Comparison of ENCODE assay signal across 12 mouse cellular contexts in the genomic region with DNA sequence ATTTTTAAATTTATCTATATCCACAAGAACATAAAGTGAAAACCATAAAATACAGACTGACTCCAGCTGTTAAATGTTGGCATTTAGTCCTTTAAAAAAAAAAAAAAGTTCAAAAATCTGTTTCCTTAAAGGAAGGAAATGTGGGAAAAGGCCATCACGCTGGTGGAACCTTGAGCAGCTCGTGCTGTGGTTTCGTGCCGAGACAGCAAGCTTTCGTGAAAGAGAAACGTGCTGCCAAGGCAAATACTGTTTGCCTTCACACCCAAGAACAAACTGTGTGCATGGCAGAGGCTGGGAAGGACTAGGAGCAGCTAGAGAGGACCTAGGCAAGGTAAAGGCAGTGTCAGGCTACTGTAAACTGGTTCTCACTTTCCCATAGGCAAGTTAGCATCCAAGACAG.
DNase-seq lines count a peak whose midpoint lies in the region; ATAC-seq and TF ChIP-seq lines count a peak whose summit lies in the region.
"Had no signal": no experiment of that assay in that cellular context is flagged by ENCODE, and none has a peak within 500 bp of the region (broad histone marks: within the 10 kb centered on the region; RNA-seq: fewer than 3 reads in every experiment).

No protein-coding gene starts in this region.

- H3K9ac ChIP-seq in heart, embryonic 12.5 days, result no peak overlapping the region
- no peak overlapping the region for H3K9ac ChIP-seq in intestine, postnatal 0 days (ENCODE audit: low read depth, low read length)
- H3K9ac ChIP-seq in stomach, embryonic 14.5 days (replicated peaks; ENCODE audit: low read depth, low read length), result no peak overlapping the region
- H3K9ac ChIP-seq: hindbrain, embryonic 14.5 days; limb, embryonic 13.5 days; neural tube, embryonic 12.5 days had no signal

- H3K4me3 ChIP-seq in heart, embryonic 12.5 days, result no peak overlapping the region
- H3K4me3 ChIP-seq in megakaryocyte, embryonic 14.5 days (replicated peaks), result peak overlapping the region; percentile 83
- H3K4me3 ChIP-seq in intestine, postnatal 0 days (ENCODE audit: low read depth, low read length), result no peak overlapping the region
- no peak overlapping the region for H3K4me3 ChIP-seq in stomach, embryonic 14.5 days (ENCODE audit: low read depth, low read length)
- H3K4me3 ChIP-seq: limb, embryonic 13.5 days; neural tube, embryonic 12.5 days had no signal

- no peaks in the 10 kb centered on the region for H3K36me3 ChIP-seq in heart, embryonic 12.5 days
- H3K36me3 ChIP-seq in megakaryocyte, embryonic 14.5 days (replicated peaks; ENCODE audit: low read length), result no peaks in the 10 kb centered on the region
- H3K36me3 ChIP-seq in intestine, postnatal 0 days (ENCODE audit: control insufficient read depth, insufficient read depth), result no peaks in the 10 kb centered on the region
- H3K36me3 ChIP-seq in stomach, embryonic 14.5 days (ENCODE audit: control insufficient read depth, insufficient read depth, low read length), result no peaks in the 10 kb centered on the region
- H3K36me3 ChIP-seq: limb, embryonic 13.5 days; neural tube, embryonic 12.5 days had no signal

- no peak for ATAC-seq in heart, embryonic 12.5 days (ENCODE audit: insufficient number of reproducible peaks, low FRiP score)
- no peak for ATAC-seq in megakaryocyte, adult 5-6 weeks (ENCODE audit: poor library complexity, severe bottlenecking)
- no peak for ATAC-seq in intestine, postnatal 0 days
- no peak for ATAC-seq in stomach, embryonic 14.5 days (ENCODE audit: insufficient number of reproducible peaks, insufficient read depth, low FRiP score, low read depth)

- no peak overlapping the region for H3K27ac ChIP-seq in heart, embryonic 12.5 days (ENCODE audit: poor library complexity, severe bottlenecking)
- no peak overlapping the region for H3K27ac ChIP-seq in intestine, postnatal 0 days (ENCODE audit: low read depth, low read length)
- peak overlapping the region; percentile 62; the same call in 1 of the 2 replicates for H3K27ac ChIP-seq in stomach, embryonic 14.5 days (ENCODE audit: low read length)
- H3K27ac ChIP-seq: hindbrain, embryonic 14.5 days; limb, embryonic 13.5 days; neural tube, embryonic 12.5 days had no signal

- no peaks in the 10 kb centered on the region for H3K27me3 ChIP-seq in heart, embryonic 12.5 days (replicated peaks)
- no peaks in the 10 kb centered on the region for H3K27me3 ChIP-seq in megakaryocyte, embryonic 14.5 days (replicated peaks)
- H3K27me3 ChIP-seq in intestine, postnatal 0 days (replicated peaks; ENCODE audit: control insufficient read depth, insufficient read depth, low read length), result no peaks in the 10 kb centered on the region
- H3K27me3 ChIP-seq in stomach, embryonic 14.5 days (ENCODE audit: control insufficient read depth, insufficient read depth, low read length), result no peaks in the 10 kb centered on the region
- H3K27me3 ChIP-seq: neural tube, embryonic 12.5 days had no signal

- H3K9me3 ChIP-seq in heart, embryonic 12.5 days (replicated peaks), result no peaks in the 10 kb centered on the region
- H3K9me3 ChIP-seq in megakaryocyte, embryonic 14.5 days, result no peaks in the 10 kb centered on the region
- no peaks in the 10 kb centered on the region for H3K9me3 ChIP-seq in intestine, postnatal 0 days (ENCODE audit: control insufficient read depth)
- H3K9me3 ChIP-seq in stomach, embryonic 14.5 days (ENCODE audit: control insufficient read depth, low read depth, low read length), result no peaks in the 10 kb centered on the region
- H3K9me3 ChIP-seq: limb, embryonic 13.5 days; neural tube, embryonic 12.5 days had no signal

- H3K4me1 ChIP-seq in heart, embryonic 12.5 days (replicated peaks), result peaks cover 18% of the 10 kb centered on the region
- peaks cover 35% of the 10 kb centered on the region for H3K4me1 ChIP-seq in megakaryocyte, embryonic 14.5 days
- H3K4me1 ChIP-seq in intestine, postnatal 0 days (replicated peaks; ENCODE audit: control insufficient read depth, insufficient read depth, low read length), result peaks cover 9% of the 10 kb centered on the region; the same call in 1 of the 2 replicates
- peaks cover 12% of the 10 kb centered on the region for H3K4me1 ChIP-seq in stomach, embryonic 14.5 days (ENCODE audit: control insufficient read depth, insufficient read depth, low read length)

- peak; percentile 95 for DNase-seq in heart, adult 11 months
- DNase-seq in c-Kit-positive CD71-positive TER-119-positive erythroid progenitor cells, embryonic 14.5 days (ENCODE audit: low spot score), result no peak
- no peak for DNase-seq in thymus, postnatal 14 days
- DNase-seq: cerebellum, adult 9-10 months had no signal

- 45% methylated on average over 6 of the region's 6 CpGs for WGBS in heart, embryonic 12.5 days
- 16% methylated on average over 6 of the region's 6 CpGs for WGBS in intestine, postnatal 0 days
- WGBS in stomach, embryonic 14.5 days, result 17% methylated on average over 6 of the region's 6 CpGs

- no peak for TF ChIP-seq CTCF in intestine, postnatal 0 days (IDR thresholded peaks at IDR 0.05; ENCODE audit: low read depth)

- H3K4me2 ChIP-seq in heart, embryonic 12.5 days, result no peak overlapping the region; the same call in 1 of the 2 replicates
- H3K4me2 ChIP-seq in intestine, postnatal 0 days (replicated peaks; ENCODE audit: low read depth), result peak overlapping the region; percentile 43; the same call in 1 of the 2 replicates
- no peak overlapping the region for H3K4me2 ChIP-seq in stomach, embryonic 14.5 days (replicated peaks; ENCODE audit: low read depth, low read length)
- H3K4me2 ChIP-seq: hindbrain, embryonic 14.5 days; limb, embryonic 13.5 days; neural tube, embryonic 12.5 days had no signal
